8 mouse cellular contexts compared by ENCODE assay signal in genomic region chr16:91645995-91646602, GRCm38 (mm10). TPM values are rescaled to one million over a fixed set of nuclear protein-coding genes. Genes with fewer than 3 reads are reported as not detected.
DNase-seq lines count a peak whose midpoint lies in the region; ATAC-seq lines count a peak whose summit lies in the region.

No protein-coding gene starts in this region.

- peak overlapping the region; percentile 68 for H3K9ac ChIP-seq in limb, embryonic 15.5 days
- H3K9ac ChIP-seq in neural tube, embryonic 14.5 days (replicated peaks; ENCODE audit: low read depth, low read length): peak overlapping the region; percentile 85; the same call in 1 of the 2 replicates

- H3K4me2 ChIP-seq in limb, embryonic 15.5 days: peak overlapping the region; percentile 86
- peak overlapping the region; percentile 87 for H3K4me2 ChIP-seq in neural tube, embryonic 14.5 days (ENCODE audit: low read depth, low read length)

- DNase-seq in kidney, adult 9 months: peak; percentile 25
- no peak for DNase-seq in kidney, adult 8-10 months
- peak; percentile 72 for DNase-seq in MEL-GATA-1-ER (ENCODE audit: extremely low read depth, low read depth)
- no peak for DNase-seq in forebrain, embryonic 10.5 days (ENCODE audit: extremely low spot score, low spot score)
- DNase-seq in frontal cortex, postnatal 10 days (ENCODE audit: low spot score in 2 of 2): no peak
- DNase-seq in ovary, postnatal 36 days (ENCODE audit: low spot score): no peak

- no peaks in the 10 kb centered on the region for H3K9me3 ChIP-seq in forebrain, embryonic 10.5 days
- no peaks in the 10 kb centered on the region for H3K9me3 ChIP-seq in limb, embryonic 15.5 days
- H3K9me3 ChIP-seq in neural tube, embryonic 14.5 days (ENCODE audit: control insufficient read depth, low read length): no peaks in the 10 kb centered on the region

- H3K27me3 ChIP-seq in forebrain, embryonic 10.5 days (ENCODE audit: poor library complexity, severe bottlenecking): no peaks in the 10 kb centered on the region
- H3K27me3 ChIP-seq in limb, embryonic 15.5 days: no peaks in the 10 kb centered on the region
- H3K27me3 ChIP-seq in neural tube, embryonic 14.5 days (ENCODE audit: control insufficient read depth, insufficient read depth, low read length): no peaks in the 10 kb centered on the region

- H3K4me3 ChIP-seq in forebrain, embryonic 10.5 days: peak overlapping the region; percentile 87
- H3K4me3 ChIP-seq in limb, embryonic 15.5 days: peak overlapping the region; percentile 67
- H3K4me3 ChIP-seq in neural tube, embryonic 14.5 days (ENCODE audit: low read depth, low read length): peak overlapping the region; percentile 80

- H3K27ac ChIP-seq in forebrain, embryonic 10.5 days: peak overlapping the region; percentile 99
- H3K27ac ChIP-seq in limb, embryonic 15.5 days: peak overlapping the region; percentile 99
- H3K27ac ChIP-seq in neural tube, embryonic 14.5 days (ENCODE audit: low read depth, low read length): peak overlapping the region; percentile 97; the same call in 1 of the 2 replicates

- 2% methylated on average over 11 of the region's 11 CpGs for WGBS in forebrain, embryonic 10.5 days
- under 1% methylated on average over 11 of the region's 11 CpGs for WGBS in limb, embryonic 15.5 days
- WGBS in neural tube, embryonic 14.5 days: under 1% methylated on average over 11 of the region's 11 CpGs

- peaks cover 33% of the 10 kb centered on the region for H3K36me3 ChIP-seq in forebrain, embryonic 10.5 days (replicated peaks)
- H3K36me3 ChIP-seq in limb, embryonic 15.5 days: peaks cover 18% of the 10 kb centered on the region
- H3K36me3 ChIP-seq in neural tube, embryonic 14.5 days (ENCODE audit: control insufficient read depth, insufficient read depth, low read length): peaks cover 7% of the 10 kb centered on the region; the same call in 1 of the 2 replicates

- H3K4me1 ChIP-seq in forebrain, embryonic 10.5 days: peaks cover 29% of the 10 kb centered on the region
- H3K4me1 ChIP-seq in limb, embryonic 15.5 days: peaks cover 10% of the 10 kb centered on the region
- H3K4me1 ChIP-seq in neural tube, embryonic 14.5 days (ENCODE audit: control insufficient read depth, insufficient read depth, low read length): peaks cover 12% of the 10 kb centered on the region

- no peak for ATAC-seq in limb, embryonic 15.5 days (ENCODE audit: insufficient number of reproducible peaks, low FRiP score, low TSS enrichment, low read depth)
- no peak for ATAC-seq in neural tube, embryonic 14.5 days (ENCODE audit: low read depth)

RNA-seq across cellular contexts. Expression of gene Gart, which starts 0.7 kb away (rescaled TPM):
- polyA plus RNA-seq in forebrain, embryonic 10.5 days (2016; fragmentation: Nextera tagmentation; extraction: Ambion mirVana): 204 and 211 TPM in 2 replicates
- 99.0 and 102 TPM in 2 replicates for polyA plus RNA-seq in limb, embryonic 15.5 days (2015; fragmentation: Nextera tagmentation; extraction: Ambion mirVana)
- polyA plus RNA-seq in neural tube, embryonic 14.5 days (2014; fragmentation: Nextera tagmentation; extraction: Ambion mirVana): 51.1 and 58.0 TPM in 2 replicates

RNA-seq across cellular contexts. Expression of gene Son, which starts 1.2 kb away (rescaled TPM):
- polyA plus RNA-seq in forebrain, embryonic 10.5 days (2016; fragmentation: Nextera tagmentation; extraction: Ambion mirVana): 110 and 111 TPM in 2 replicates
- 110 and 121 TPM in 2 replicates for polyA plus RNA-seq in limb, embryonic 15.5 days (2015; fragmentation: Nextera tagmentation; extraction: Ambion mirVana)
- 156 and 164 TPM in 2 replicates for polyA plus RNA-seq in neural tube, embryonic 14.5 days (2014; fragmentation: Nextera tagmentation; extraction: Ambion mirVana)

RNA-seq across cellular contexts. Expression of gene Dnajc28, which starts 27.3 kb away (rescaled TPM):
- 2.9 and 4.0 TPM in 2 replicates for polyA plus RNA-seq in forebrain, embryonic 10.5 days (2016; fragmentation: Nextera tagmentation; extraction: Ambion mirVana)
- 3.1 and 3.8 TPM in 2 replicates for polyA plus RNA-seq in limb, embryonic 15.5 days (2015; fragmentation: Nextera tagmentation; extraction: Ambion mirVana)
- polyA plus RNA-seq in neural tube, embryonic 14.5 days (2014; fragmentation: Nextera tagmentation; extraction: Ambion mirVana): 5.2 and 6.2 TPM in 2 replicates

RNA-seq across cellular contexts. Expression of gene Donson, which starts 42.5 kb away (rescaled TPM):
- 34.3 and 38.1 TPM in 2 replicates for polyA plus RNA-seq in forebrain, embryonic 10.5 days (2016; fragmentation: Nextera tagmentation; extraction: Ambion mirVana)
- polyA plus RNA-seq in limb, embryonic 15.5 days (2015; fragmentation: Nextera tagmentation; extraction: Ambion mirVana): 17.3 and 19.0 TPM in 2 replicates
- polyA plus RNA-seq in neural tube, embryonic 14.5 days (2014; fragmentation: Nextera tagmentation; extraction: Ambion mirVana): 23.3 and 28.5 TPM in 2 replicates

RNA-seq across cellular contexts. Expression of gene Tmem50b, which starts 48.5 kb away (rescaled TPM):
- 32.7 and 33.8 TPM in 2 replicates for polyA plus RNA-seq in forebrain, embryonic 10.5 days (2016; fragmentation: Nextera tagmentation; extraction: Ambion mirVana)
- polyA plus RNA-seq in limb, embryonic 15.5 days (2015; fragmentation: Nextera tagmentation; extraction: Ambion mirVana): 53.6 and 54.3 TPM in 2 replicates
- 113 and 118 TPM in 2 replicates for polyA plus RNA-seq in neural tube, embryonic 14.5 days (2014; fragmentation: Nextera tagmentation; extraction: Ambion mirVana)

Comparison
In these comparisons a context has a peak if more than half of its experiments do, and no peak if none do; other contexts are left out.
1. DNase-seq: peak in kidney, adult 9 months (single experiment) and MEL-GATA-1-ER (single experiment); none in kidney, adult 8-10 months (0 of 2), forebrain, embryonic 10.5 days (single experiment), frontal cortex, postnatal 10 days (0 of 2) and ovary, postnatal 36 days (single experiment).
2. Peak in every context shown above with its lines, with median percentiles within 50 percentile points of each other: H3K27ac ChIP-seq and H3K4me3 ChIP-seq.